26 mouse cellular contexts compared by ENCODE assay signal in genomic region chr10:121543577-121543976, GRCm38 (mm10).
"Had no signal": no experiment of that assay in that cellular context is flagged by ENCODE, and none has a peak within 500 bp of the region (broad histone marks: within the 10 kb centered on the region; RNA-seq: fewer than 3 reads in every experiment).

No protein-coding gene starts in this region.

- H3K27ac ChIP-seq: heart, adult 2 months; heart, embryonic 13.5 days; heart, embryonic 15.5 days; hindbrain, embryonic 13.5 days; hindbrain, embryonic 15.5 days; hindbrain, postnatal 0 days; kidney, embryonic 15.5 days; kidney, postnatal 0 days; limb, embryonic 10.5 days; limb, embryonic 12.5 days; liver, embryonic 13.5 days had no signal

- H3K9me3 ChIP-seq: heart, embryonic 13.5 days; heart, embryonic 15.5 days; hindbrain, embryonic 13.5 days; hindbrain, embryonic 15.5 days; kidney, embryonic 15.5 days; limb, embryonic 10.5 days; limb, embryonic 12.5 days; liver, embryonic 13.5 days had no signal

- H3K27me3 ChIP-seq: heart, embryonic 13.5 days; heart, embryonic 15.5 days; hindbrain, embryonic 13.5 days; hindbrain, embryonic 15.5 days; kidney, embryonic 15.5 days; limb, embryonic 12.5 days; liver, embryonic 13.5 days had no signal

- DNase-seq: gastrocnemius, postnatal 14 days; gastrocnemius, postnatal 36 days; heart, adult 11 months; heart, adult 2 months; heart, postnatal 14 days; heart, postnatal 36 days; kidney, adult 11 months; kidney, adult 2 months; kidney, adult 9 months; kidney, postnatal 14 days; kidney, postnatal 36 days; layer of hippocampus, adult 9-11 months; layer of hippocampus, postnatal 36 days; liver; liver, embryonic 13.5 days had no signal

- H3K4me3 ChIP-seq: heart, adult 2 months; heart, embryonic 13.5 days; heart, embryonic 15.5 days; hindbrain, embryonic 13.5 days; hindbrain, embryonic 15.5 days; kidney, embryonic 15.5 days; limb, embryonic 10.5 days; limb, embryonic 12.5 days; liver, embryonic 13.5 days had no signal

- ATAC-seq: hindbrain, postnatal 0 days had no signal

- H3K4me2 ChIP-seq: heart, embryonic 11.5 days; heart, embryonic 13.5 days; heart, embryonic 15.5 days; hindbrain, embryonic 13.5 days; hindbrain, embryonic 15.5 days; kidney, embryonic 15.5 days; limb, embryonic 12.5 days; liver, embryonic 11.5 days; liver, embryonic 13.5 days had no signal

- H3K4me1 ChIP-seq: hindbrain, embryonic 13.5 days; hindbrain, embryonic 15.5 days; kidney, embryonic 15.5 days; limb, embryonic 10.5 days; limb, embryonic 12.5 days had no signal
